Mouse (Mus musculus) bone marrow macrophage, adult 2 months (primary cell): Measurements from ENCODE around the gene Mtm1.

Experiments used
- CTCF ChIP-seq: IDR thresholded peaks from 2 replicates; pipeline ENCODE4 v1.5.1; 2012; ENCODE audit warnings: low read depth, mild to moderate bottlenecking, low read length, moderate library complexity
- POLR2A ChIP-seq: IDR thresholded peaks from 2 replicates; pipeline ENCODE4 v1.6.1; 2012; ENCODE audit warnings: mild to moderate bottlenecking, low read depth, low read length, borderline replicate concordance

DNA sequence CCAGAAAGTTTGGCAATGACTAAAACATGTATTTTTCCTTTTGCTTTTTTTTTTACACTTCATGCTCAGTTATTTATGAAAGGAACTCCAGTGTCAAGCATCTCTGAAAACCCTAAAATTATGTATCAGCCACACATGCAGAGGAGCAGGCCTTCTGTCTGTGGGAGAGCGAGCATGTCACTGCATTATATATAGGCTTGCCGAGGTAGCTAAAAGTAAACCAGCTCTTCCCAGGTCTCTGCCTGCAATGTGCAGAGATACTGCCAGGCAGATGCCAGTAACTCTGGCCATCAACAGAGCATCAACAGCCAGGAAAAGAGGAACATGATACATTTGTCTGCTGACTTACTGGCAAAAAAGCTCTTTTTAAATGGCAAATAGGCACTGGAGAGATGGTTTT, 83.6 kb downstream of the Mtm1 start:
- TF ChIP-seq CTCF (no peak), POLR2A (no peak)
